Mouse (Mus musculus): ENCODE data around the gene Ndufb7.

DNA sequence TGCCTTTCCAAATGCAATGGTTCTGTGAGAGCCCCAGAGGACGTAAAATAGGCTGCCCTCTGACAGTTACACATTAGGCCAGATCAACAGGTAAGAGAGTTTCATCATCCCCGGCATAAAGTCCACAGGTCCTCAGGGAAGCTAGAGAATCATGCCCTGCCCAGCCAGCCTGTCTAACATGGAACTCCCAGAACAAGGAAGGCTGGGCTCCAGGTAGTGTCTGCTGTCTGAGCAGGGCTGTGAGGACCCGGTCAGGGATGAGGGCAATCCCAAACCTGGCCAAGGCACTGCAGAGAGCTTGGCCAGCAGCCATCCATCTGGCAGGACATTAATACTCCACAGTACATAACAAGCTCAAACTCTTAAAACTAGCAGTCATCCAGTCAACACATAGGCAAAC is 18.9 kb downstream of the Ndufb7 start:
- no peak for TF ChIP-seq CTCF (IDR thresholded peaks at IDR 0.05; ENCODE audit: low read depth, low read length)
- TF ChIP-seq POLR2A (IDR thresholded peaks at IDR 0.05; ENCODE audit: borderline replicate concordance, low read depth, low read length) = no peak

Measured in bone marrow macrophage, adult 2 months (primary cell).